Mouse (Mus musculus) testis, adult 2 months (tissue): ENCODE measurements at regions not wholly inside any gene's neighbourhood (a gene's known extent, or its start where the extent isn't known, plus 50 kb on each side); places are given as distances from the start of the nearest gene placed in this dataset.

Experiments used
- CTCF ChIP-seq: fragments of 200-500 bp; IDR thresholded peaks from 2 replicates; pipeline ENCODE4 v1.5.1; 2012; ENCODE audit warnings: low read depth, mild to moderate bottlenecking, inconsistent platforms, low read length, moderate library complexity; ENCODE audit not compliant: control insufficient read depth, insufficient read depth, insufficient replicate concordance
- POLR2A ChIP-seq: fragments of 200-500 bp; IDR thresholded peaks from 2 replicates; pipeline ENCODE4 v1.6.1; 2012; ENCODE audit warnings: low read depth, mild to moderate bottlenecking, inconsistent platforms, low read length, moderate library complexity; ENCODE audit not compliant: control insufficient read depth

DNA sequence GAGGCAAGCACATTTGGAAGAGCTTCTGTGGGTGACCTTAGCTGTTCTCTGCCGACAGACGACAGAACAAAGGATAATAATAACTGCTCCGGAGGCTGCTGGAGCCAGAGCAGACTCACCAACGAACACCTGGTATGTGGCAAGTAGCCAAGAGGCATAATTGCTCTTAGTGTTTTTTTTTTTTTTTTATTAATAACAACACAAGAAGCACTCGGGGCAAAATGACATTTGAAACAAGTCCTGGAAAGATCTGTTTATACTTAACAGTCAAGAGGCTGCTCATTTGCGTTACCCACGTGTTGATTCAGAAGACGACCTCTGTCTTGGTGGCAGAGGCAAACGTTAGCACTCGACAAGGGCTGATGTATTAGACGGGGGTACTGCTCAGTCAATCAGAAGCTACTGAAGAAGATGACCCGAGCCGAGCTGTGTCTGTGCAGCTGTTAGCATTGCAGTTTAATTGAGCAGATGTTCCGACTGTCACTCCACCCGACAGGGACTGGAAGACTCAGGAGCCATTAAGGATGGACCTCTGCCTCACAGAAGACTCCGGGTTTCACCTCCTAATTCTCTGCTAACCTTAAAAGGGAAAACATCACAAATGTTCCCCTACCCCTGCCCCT is 137.8 kb upstream of the Mdm1 start:
- TF ChIP-seq POLR2A (no peak), CTCF (no peak)
